Mouse (Mus musculus): ENCODE measurements around the gene Itgal.

DNA sequence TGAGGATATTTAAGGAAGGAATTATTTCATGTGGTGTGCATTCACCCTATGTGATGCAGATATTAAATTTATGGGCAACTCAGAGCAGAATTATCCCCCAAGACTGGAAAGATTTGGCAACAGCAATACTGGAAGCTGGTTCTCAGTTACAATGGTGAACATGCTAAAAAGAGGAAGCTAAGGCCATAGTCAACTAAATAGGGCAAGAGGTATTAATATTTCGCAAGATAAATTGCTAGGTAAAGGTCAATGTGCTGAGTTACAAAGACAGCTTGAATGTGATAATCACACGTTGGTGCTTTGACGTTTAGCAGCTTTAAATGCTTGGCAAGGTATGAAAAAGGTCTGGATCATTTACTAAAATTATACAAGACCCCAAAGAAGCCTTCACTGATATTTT lies 59.7 kb downstream of the Itgal start:
- no peak for TF ChIP-seq CTCF (IDR thresholded peaks at IDR 0.05; ENCODE audit: extremely low read depth, insufficient read length, insufficient replicate concordance, low read depth, low read length)
- TF ChIP-seq POLR2A (IDR thresholded peaks at IDR 0.05; ENCODE audit: low read depth, low read length) = no peak

All from small intestine, adult 2 months (tissue).